Comparison of ENCODE assay signal across 10 mouse cellular contexts in the genomic region with DNA sequence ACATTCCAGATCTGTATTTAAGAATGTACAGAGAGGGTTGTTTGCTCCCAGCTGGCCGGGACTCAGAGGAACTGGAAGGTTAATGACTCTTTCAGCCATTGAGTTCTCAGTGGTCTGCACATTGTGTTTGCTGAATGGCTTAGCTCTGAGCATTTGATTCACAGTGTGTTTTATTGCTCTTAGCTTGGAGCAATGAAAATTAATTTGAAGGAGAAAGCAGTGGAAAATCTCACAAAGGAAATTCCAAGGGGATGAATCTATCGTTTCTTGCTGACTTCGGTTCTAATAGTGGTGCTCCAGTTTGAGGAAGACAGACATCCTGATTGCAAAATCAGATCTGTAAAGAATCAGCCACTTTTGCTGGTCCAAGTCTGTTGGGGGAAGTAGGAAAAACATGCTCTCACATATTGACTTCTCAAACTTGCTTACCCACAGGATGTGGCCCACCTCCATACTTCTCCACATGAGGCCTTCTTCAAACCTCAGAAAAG.
DNase-seq lines count a peak whose midpoint lies in the region; ATAC-seq lines count a peak whose summit lies in the region.
"Had no signal": no experiment of that assay in that cellular context is flagged by ENCODE, and none has a peak within 500 bp of the region (broad histone marks: within the 10 kb centered on the region; RNA-seq: fewer than 3 reads in every experiment).

No protein-coding gene starts in this region.

- H3K9me3 ChIP-seq in embryonic facial prominence, embryonic 14.5 days (ENCODE audit: control insufficient read depth, low read length) = no peaks in the 10 kb centered on the region
- H3K9me3 ChIP-seq in embryonic facial prominence, embryonic 10.5 days = no peaks in the 10 kb centered on the region
- no peaks in the 10 kb centered on the region for H3K9me3 ChIP-seq in kidney, embryonic 16.5 days (ENCODE audit: low read length)
- H3K9me3 ChIP-seq in intestine, embryonic 16.5 days (ENCODE audit: control insufficient read depth, low read length) = no peaks in the 10 kb centered on the region
- H3K9me3 ChIP-seq: embryonic facial prominence, embryonic 13.5 days had no signal

- no peaks in the 10 kb centered on the region for H3K4me1 ChIP-seq in embryonic facial prominence, embryonic 14.5 days (ENCODE audit: control insufficient read depth, insufficient read depth, low read length)
- H3K4me1 ChIP-seq in embryonic facial prominence, embryonic 10.5 days = peaks cover 9% of the 10 kb centered on the region
- 0 out of 2 replicates have a peak, but pooled peaks cover 6% of the 10 kb centered on the region for H3K4me1 ChIP-seq in kidney, embryonic 16.5 days (ENCODE audit: insufficient read depth, low read length)
- peaks cover 4% of the 10 kb centered on the region; the same call in 1 of the 2 replicates for H3K4me1 ChIP-seq in intestine, embryonic 16.5 days (ENCODE audit: control insufficient read depth, insufficient read depth, low read length)
- H3K4me1 ChIP-seq: embryonic facial prominence, embryonic 13.5 days had no signal

- no peak for ATAC-seq in embryonic facial prominence, embryonic 14.5 days (ENCODE audit: low read depth)
- ATAC-seq in kidney, embryonic 16.5 days (ENCODE audit: low FRiP score, low TSS enrichment) = peak; percentile 59; the same call in 1 of the 2 replicates
- ATAC-seq in intestine, embryonic 16.5 days = peak; percentile 52; the same call in 1 of the 2 replicates
- ATAC-seq: midbrain, embryonic 16.5 days had no signal

- no peaks in the 10 kb centered on the region for H3K27me3 ChIP-seq in embryonic facial prominence, embryonic 14.5 days (replicated peaks; ENCODE audit: control insufficient read depth, insufficient read depth, low read length)
- H3K27me3 ChIP-seq in embryonic facial prominence, embryonic 10.5 days (replicated peaks; ENCODE audit: low read depth, poor library complexity, severe bottlenecking) = no peaks in the 10 kb centered on the region
- H3K27me3 ChIP-seq in kidney, embryonic 16.5 days (ENCODE audit: insufficient read depth, low read length) = no peaks in the 10 kb centered on the region
- no peaks in the 10 kb centered on the region for H3K27me3 ChIP-seq in intestine, embryonic 16.5 days (replicated peaks; ENCODE audit: control insufficient read depth, insufficient read depth, low read length)
- H3K27me3 ChIP-seq: embryonic facial prominence, embryonic 13.5 days had no signal

- H3K4me2 ChIP-seq in embryonic facial prominence, embryonic 14.5 days (ENCODE audit: low read depth, low read length) = no peak overlapping the region
- no peak overlapping the region for H3K4me2 ChIP-seq in kidney, embryonic 16.5 days (replicated peaks; ENCODE audit: low read depth, low read length)
- no peak overlapping the region for H3K4me2 ChIP-seq in intestine, embryonic 16.5 days (ENCODE audit: low read depth, low read length)
- H3K4me2 ChIP-seq: embryonic facial prominence, embryonic 13.5 days had no signal

- H3K9ac ChIP-seq in embryonic facial prominence, embryonic 14.5 days (ENCODE audit: low read depth, low read length) = no peak overlapping the region
- H3K9ac ChIP-seq in kidney, embryonic 16.5 days (replicated peaks; ENCODE audit: low read length) = no peak overlapping the region
- H3K9ac ChIP-seq in intestine, embryonic 16.5 days (ENCODE audit: low read depth, low read length) = no peak overlapping the region
- H3K9ac ChIP-seq: embryonic facial prominence, embryonic 13.5 days had no signal

- WGBS in embryonic facial prominence, embryonic 14.5 days = 54% methylated on average over 3 of the region's 3 CpGs
- WGBS in embryonic facial prominence, embryonic 10.5 days = 65% methylated on average over 3 of the region's 3 CpGs
- 31% methylated on average over 3 of the region's 3 CpGs for WGBS in kidney, embryonic 16.5 days
- WGBS in intestine, embryonic 16.5 days = 22% methylated on average over 3 of the region's 3 CpGs

- DNase-seq in embryonic facial prominence, embryonic 14.5 days (ENCODE audit: low spot score) = peak; percentile 32
- DNase-seq in embryonic facial prominence, embryonic 10.5 days (ENCODE audit: low spot score) = no peak
- DNase-seq in kidney, adult 9 months = no peak
- DNase-seq in 416B (ENCODE audit: low read depth) = peak; percentile 79
- DNase-seq in cerebellum, adult 18-20 months = no peak
- no peak for DNase-seq in urinary bladder, postnatal 36 days (ENCODE audit: low spot score in 2 of 2)

- no peak overlapping the region for H3K4me3 ChIP-seq in embryonic facial prominence, embryonic 14.5 days (ENCODE audit: low read depth, low read length)
- H3K4me3 ChIP-seq in embryonic facial prominence, embryonic 10.5 days = no peak overlapping the region
- H3K4me3 ChIP-seq in kidney, embryonic 16.5 days (ENCODE audit: low read length) = no peak overlapping the region
- H3K4me3 ChIP-seq in intestine, embryonic 16.5 days (ENCODE audit: low read length) = no peak overlapping the region
- H3K4me3 ChIP-seq: embryonic facial prominence, embryonic 13.5 days had no signal

- no peaks in the 10 kb centered on the region for H3K36me3 ChIP-seq in embryonic facial prominence, embryonic 14.5 days (ENCODE audit: control insufficient read depth, insufficient read depth, low read length)
- H3K36me3 ChIP-seq in embryonic facial prominence, embryonic 10.5 days (replicated peaks) = no peaks in the 10 kb centered on the region
- H3K36me3 ChIP-seq in kidney, embryonic 16.5 days (ENCODE audit: insufficient read depth, low read length) = no peaks in the 10 kb centered on the region
- H3K36me3 ChIP-seq in intestine, embryonic 16.5 days (ENCODE audit: control insufficient read depth, insufficient read depth, low read length) = no peaks in the 10 kb centered on the region
- H3K36me3 ChIP-seq: embryonic facial prominence, embryonic 13.5 days had no signal

- no peak overlapping the region for H3K27ac ChIP-seq in embryonic facial prominence, embryonic 14.5 days (replicated peaks; ENCODE audit: low read depth, low read length)
- no peak overlapping the region for H3K27ac ChIP-seq in embryonic facial prominence, embryonic 10.5 days (replicated peaks)
- peak overlapping the region; percentile 41 for H3K27ac ChIP-seq in kidney, embryonic 16.5 days (ENCODE audit: low read length)
- H3K27ac ChIP-seq in intestine, embryonic 16.5 days (ENCODE audit: low read length) = no peak overlapping the region
- H3K27ac ChIP-seq: embryonic facial prominence, embryonic 13.5 days had no signal

Comparison
In these comparisons a context has a peak if more than half of its experiments do, and no peak if none do; other contexts are left out.
1. DNase-seq: peak in embryonic facial prominence, embryonic 14.5 days (single experiment) and 416B (single experiment); none in embryonic facial prominence, embryonic 10.5 days (single experiment), kidney, adult 9 months (single experiment), cerebellum, adult 18-20 months (0 of 2) and urinary bladder, postnatal 36 days (0 of 2).